Comparison of ENCODE assay signal across 13 mouse cellular contexts in genomic region chr5:117284029-117284428, GRCm38 (mm10). TPM values are rescaled to one million over a fixed set of nuclear protein-coding genes. Genes with fewer than 3 reads are reported as not detected.
A peak's percentile ranks its signal among the peaks of the same experiment; 100 is the strongest.
DNase-seq lines count a peak whose midpoint lies in the region; ATAC-seq lines count a peak whose summit lies in the region.
"Had no signal": no experiment of that assay in that cellular context is flagged by ENCODE, and none has a peak within 500 bp of the region (broad histone marks: within the 10 kb centered on the region; RNA-seq: fewer than 3 reads in every experiment).

No protein-coding gene starts in this region.

- intact Hi-C loops in heart, postnatal 14 days (cut with DNase I), result no loop called here

- no peak for ATAC-seq in hindbrain, embryonic 13.5 days (ENCODE audit: low FRiP score)
- no peak for ATAC-seq in hindbrain, embryonic 11.5 days (ENCODE audit: low FRiP score)
- ATAC-seq in hindbrain, embryonic 14.5 days (ENCODE audit: low FRiP score), result no peak; the same call in 1 of the 2 replicates

- peaks cover 52% of the 10 kb centered on the region for H3K36me3 ChIP-seq in hindbrain, embryonic 13.5 days
- peaks cover 16% of the 10 kb centered on the region for H3K36me3 ChIP-seq in hindbrain, embryonic 11.5 days (ENCODE audit: control insufficient read depth, insufficient read depth, low read length)
- H3K36me3 ChIP-seq in hindbrain, embryonic 14.5 days (replicated peaks; ENCODE audit: control insufficient read depth, insufficient read depth), result peaks cover 51% of the 10 kb centered on the region

- no peak overlapping the region for H3K9ac ChIP-seq in hindbrain, embryonic 13.5 days
- H3K9ac ChIP-seq in hindbrain, embryonic 11.5 days (ENCODE audit: low read depth, low read length), result no peak overlapping the region
- no peak overlapping the region for H3K9ac ChIP-seq in hindbrain, embryonic 14.5 days
- H3K9ac ChIP-seq: limb, embryonic 12.5 days had no signal

- H3K27me3 ChIP-seq in hindbrain, embryonic 13.5 days, result no peaks in the 10 kb centered on the region
- no peaks in the 10 kb centered on the region for H3K27me3 ChIP-seq in hindbrain, embryonic 11.5 days (ENCODE audit: control insufficient read depth, insufficient read depth, low read length)
- no peaks in the 10 kb centered on the region for H3K27me3 ChIP-seq in hindbrain, embryonic 14.5 days (ENCODE audit: control insufficient read depth, insufficient read depth, low read length)
- H3K27me3 ChIP-seq: limb, embryonic 12.5 days; megakaryocyte, embryonic 14.5 days had no signal

- H3K4me3 ChIP-seq in hindbrain, embryonic 13.5 days, result no peak overlapping the region
- no peak overlapping the region for H3K4me3 ChIP-seq in hindbrain, embryonic 11.5 days (ENCODE audit: low read depth, low read length)
- no peak overlapping the region for H3K4me3 ChIP-seq in hindbrain, embryonic 14.5 days (replicated peaks; ENCODE audit: low read length)
- H3K4me3 ChIP-seq: heart, embryonic 10.5 days; limb, embryonic 12.5 days; megakaryocyte, embryonic 14.5 days had no signal

- H3K27ac ChIP-seq in hindbrain, embryonic 13.5 days, result peak overlapping the region; percentile 61
- H3K27ac ChIP-seq in hindbrain, embryonic 11.5 days (ENCODE audit: low read depth, low read length), result no peak overlapping the region
- H3K27ac ChIP-seq in hindbrain, embryonic 14.5 days, result peak overlapping the region; percentile 49
- H3K27ac ChIP-seq: heart, embryonic 10.5 days; limb, embryonic 12.5 days had no signal

- H3K4me1 ChIP-seq in hindbrain, embryonic 13.5 days (replicated peaks), result peaks cover 35% of the 10 kb centered on the region
- peaks cover 5% of the 10 kb centered on the region; the same call in 1 of the 2 replicates for H3K4me1 ChIP-seq in hindbrain, embryonic 11.5 days (replicated peaks; ENCODE audit: control insufficient read depth, insufficient read depth, low read length)
- H3K4me1 ChIP-seq in hindbrain, embryonic 14.5 days (replicated peaks; ENCODE audit: control insufficient read depth, insufficient read depth, low read length), result peaks cover 27% of the 10 kb centered on the region

- H3K9me3 ChIP-seq in hindbrain, embryonic 13.5 days, result no peaks in the 10 kb centered on the region
- H3K9me3 ChIP-seq in hindbrain, embryonic 11.5 days (ENCODE audit: control insufficient read depth, low read length), result no peaks in the 10 kb centered on the region
- no peaks in the 10 kb centered on the region for H3K9me3 ChIP-seq in hindbrain, embryonic 14.5 days (ENCODE audit: control insufficient read depth, low read length)
- H3K9me3 ChIP-seq: heart, embryonic 10.5 days; limb, embryonic 12.5 days; megakaryocyte, embryonic 14.5 days had no signal

- no peak overlapping the region for H3K4me2 ChIP-seq in hindbrain, embryonic 13.5 days
- no peak overlapping the region for H3K4me2 ChIP-seq in hindbrain, embryonic 11.5 days (replicated peaks; ENCODE audit: low read depth, low read length)
- H3K4me2 ChIP-seq in hindbrain, embryonic 14.5 days (replicated peaks), result peak overlapping the region; percentile 15; the same call in 1 of the 2 replicates
- H3K4me2 ChIP-seq: limb, embryonic 12.5 days had no signal

- DNase-seq in hindbrain, embryonic 11.5 days (ENCODE audit: low spot score), result no peak
- DNase-seq in right cerebral cortex, postnatal 4 days, result peak; percentile 56
- DNase-seq in right cerebral cortex, postnatal 36 days (ENCODE audit: low spot score in 2 of 2), result no peak
- peak; percentile 50 for DNase-seq in hindbrain, embryonic 14.5 days (ENCODE audit: low spot score)
- DNase-seq in testis, postnatal 10 days (ENCODE audit: low spot score), result peak; percentile 73
- no peak for DNase-seq in heart, postnatal 14 days
- DNase-seq in natural killer cell, adult 2 months (ENCODE audit: low spot score in 2 of 2), result no peak
- DNase-seq: lung, adult 18-20 months; thymus, postnatal 36 days had no signal

- WGBS in hindbrain, embryonic 13.5 days, result 63% methylated on average over 9 of the region's 9 CpGs
- WGBS in hindbrain, embryonic 11.5 days, result 82% methylated on average over 9 of the region's 9 CpGs
- 62% methylated on average over 9 of the region's 9 CpGs for WGBS in hindbrain, embryonic 14.5 days

RNA-seq across cellular contexts. Expression of gene Pebp1, which starts 3.4 kb away (rescaled TPM):
- 1,027 and 1,043 TPM in 2 replicates for polyA plus RNA-seq in hindbrain, embryonic 13.5 days (2015; fragmentation: Nextera tagmentation; extraction: Ambion mirVana)
- 867 and 895 TPM in 2 replicates for polyA plus RNA-seq in hindbrain, embryonic 11.5 days (2014; fragmentation: Nextera tagmentation; extraction: Ambion mirVana)
- 1,042 and 1,087 TPM in 2 replicates for polyA plus RNA-seq in hindbrain, embryonic 14.5 days (2014; fragmentation: Nextera tagmentation; extraction: Ambion mirVana)
- 100 to 1,000 TPM; 399 to 443 TPM for total RNA-seq in heart, postnatal 14 days (2021)

RNA-seq across cellular contexts. Expression of gene Vsig10, which starts 34.9 kb away (rescaled TPM):
- 1.5 and 1.9 TPM in 2 replicates for polyA plus RNA-seq in hindbrain, embryonic 13.5 days (2015; fragmentation: Nextera tagmentation; extraction: Ambion mirVana)
- polyA plus RNA-seq in hindbrain, embryonic 11.5 days (2014; fragmentation: Nextera tagmentation; extraction: Ambion mirVana), result 1.3 and 2.0 TPM in 2 replicates
- 0.75 and 1.1 TPM in 2 replicates for polyA plus RNA-seq in hindbrain, embryonic 14.5 days (2014; fragmentation: Nextera tagmentation; extraction: Ambion mirVana)
- 10 to 100 TPM; 12.1 to 16.2 TPM for total RNA-seq in heart, postnatal 14 days (2021)

Comparison
In these comparisons a context has a peak if more than half of its experiments do, and no peak if none do; other contexts are left out.
1. DNase-seq: peak in right cerebral cortex, postnatal 4 days (single experiment), hindbrain, embryonic 14.5 days (single experiment) and testis, postnatal 10 days (single experiment); none in hindbrain, embryonic 11.5 days (single experiment), right cerebral cortex, postnatal 36 days (0 of 2), heart, postnatal 14 days (0 of 2) and natural killer cell, adult 2 months (0 of 2).